Mouse (Mus musculus): ENCODE data around the gene Gas2.

Gas2 gene

DNA sequence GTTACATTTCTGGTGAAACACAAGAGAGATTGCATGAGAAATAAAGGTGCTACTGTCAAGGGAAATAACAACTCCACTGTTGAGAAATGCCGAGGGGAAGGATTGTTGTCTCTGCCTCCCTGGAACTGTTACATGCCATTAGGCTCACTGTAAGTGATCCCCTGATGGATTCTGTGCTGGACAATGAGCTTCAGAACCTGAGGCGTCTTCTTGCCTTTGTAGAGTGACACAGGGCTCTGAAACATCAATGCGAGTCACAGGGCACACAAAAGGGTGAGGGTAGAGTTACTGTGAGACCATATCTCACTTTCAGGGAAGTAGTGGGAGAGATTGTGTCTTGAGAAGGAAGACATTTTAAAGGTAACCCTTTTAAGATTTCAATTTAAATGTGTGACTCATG is 23.5 kb downstream of the Gas2 start:
- no peak for DNase-seq (ENCODE audit: low spot score)

GRCm38 (mm10) chr7:51887678-51888567 is 26.1 kb downstream of the Gas2 start:
- DNase-seq (ENCODE audit: low spot score) = no peak

- no peak for DNase-seq (ENCODE audit: low spot score)
These were observed 27.8 kb downstream of the Gas2 start for GRCm38 (mm10) chr7:51889601-51890000.

- DNase-seq (ENCODE audit: low spot score) = no peak
These were observed 30.6 kb downstream of the Gas2 start for GRCm38 (mm10) chr7:51892224-51892965.

DNA sequence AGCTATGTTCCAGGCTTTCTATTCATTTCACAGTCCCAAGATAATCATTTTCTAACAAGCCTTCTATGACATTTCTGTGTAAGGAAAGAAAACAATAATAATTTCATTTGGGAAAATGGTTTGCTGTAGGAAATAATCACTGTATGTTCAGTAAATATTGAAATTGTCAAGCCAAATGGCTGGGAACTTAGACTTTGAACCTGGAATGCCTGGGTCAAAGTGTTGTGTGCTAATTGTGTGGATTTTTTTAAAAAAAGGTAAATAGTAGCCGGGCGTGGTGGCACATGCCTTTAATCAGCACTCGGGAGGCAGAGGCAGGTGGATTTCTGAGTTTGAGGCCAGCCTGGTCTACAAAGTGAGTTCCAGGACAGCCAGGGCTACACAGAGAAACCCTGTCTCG is 31.2 kb downstream of the Gas2 start:
- no peak for DNase-seq (ENCODE audit: low spot score)

- no peak for DNase-seq (ENCODE audit: low spot score)
These were observed 32.5 kb downstream of the Gas2 start for GRCm38 (mm10) chr7:51894133-51894801.

- no peak for DNase-seq (ENCODE audit: low spot score)
These were observed 33.1 kb downstream of the Gas2 start for GRCm38 (mm10) chr7:51894939-51895338.

DNA sequence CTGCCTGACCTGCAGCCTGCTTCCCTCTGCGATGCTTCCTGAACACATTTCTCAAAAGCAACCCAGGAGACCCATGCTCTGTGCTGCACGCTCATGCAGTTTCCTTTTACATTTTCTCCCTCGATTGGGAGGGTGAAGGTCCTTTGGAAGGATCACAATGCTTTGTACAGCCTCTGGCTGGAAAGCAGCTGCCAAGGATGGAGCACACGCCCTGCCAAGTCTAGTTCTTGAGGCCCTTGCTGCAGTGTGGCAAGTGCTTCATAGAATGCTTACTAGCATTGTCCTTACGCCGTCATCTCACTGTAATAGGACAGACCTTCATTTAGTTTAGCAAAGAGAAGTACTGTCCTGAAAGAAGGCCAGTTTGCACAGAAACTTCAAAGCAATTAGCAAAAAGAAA is 37.3 kb downstream of the Gas2 start:
- no peak for DNase-seq (ENCODE audit: low spot score)

DNA sequence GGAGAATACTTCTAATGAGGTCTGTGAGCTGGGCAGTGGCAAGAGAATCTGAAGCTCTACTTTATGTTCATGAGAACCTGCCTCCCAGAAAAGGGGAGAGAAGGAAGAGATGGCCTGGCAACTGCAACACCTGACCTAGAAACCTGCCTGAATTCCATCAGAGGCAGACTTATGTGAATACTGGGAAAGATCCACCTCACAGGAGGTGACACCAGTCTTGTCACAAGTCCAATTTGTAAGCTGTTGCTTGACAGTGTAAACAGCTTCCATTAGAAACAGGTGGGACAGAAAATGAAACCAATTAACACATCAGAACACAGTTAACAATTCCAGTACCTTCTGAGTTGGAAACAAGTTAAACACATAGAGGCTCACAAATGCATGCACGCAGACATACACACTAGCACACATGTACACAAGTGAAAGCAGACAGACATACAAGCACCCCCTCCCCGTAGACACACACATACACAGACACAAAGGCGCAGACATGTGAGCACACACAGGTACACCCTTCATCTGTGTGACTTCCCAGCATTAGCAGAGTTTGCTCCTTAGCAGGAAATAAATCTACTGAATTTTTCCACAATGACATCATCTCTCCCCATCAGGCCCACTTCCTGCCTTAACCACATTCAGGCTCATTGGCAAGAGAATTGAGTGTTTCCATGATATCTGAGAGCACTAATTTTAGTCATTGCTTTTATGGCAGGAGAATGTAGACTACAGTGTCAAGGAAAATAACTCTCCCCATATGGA is 51.7 kb downstream of the Gas2 start:
- no peak for DNase-seq (ENCODE audit: low spot score)

DNA sequence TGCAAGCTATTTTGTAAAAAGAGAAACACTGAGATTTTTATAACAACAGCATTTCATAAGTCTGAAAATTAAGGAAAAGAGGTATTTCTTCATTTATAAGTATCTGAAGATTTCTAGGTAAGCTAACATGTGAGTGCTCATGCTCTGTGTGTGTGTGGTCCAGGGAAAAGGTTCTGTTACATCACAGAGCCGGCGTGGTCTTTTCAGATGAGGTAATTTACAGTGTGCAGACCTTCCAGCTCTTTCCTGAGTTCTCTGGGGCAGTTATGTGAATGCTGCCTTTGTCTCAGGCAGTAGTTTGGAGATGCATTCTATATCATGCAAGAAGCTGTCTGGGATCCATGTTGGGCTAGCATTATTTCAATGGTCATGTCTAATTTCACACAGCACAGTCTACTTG is 52.3 kb downstream of the Gas2 start:
- DNase-seq (ENCODE audit: low spot score) = no peak

DNA sequence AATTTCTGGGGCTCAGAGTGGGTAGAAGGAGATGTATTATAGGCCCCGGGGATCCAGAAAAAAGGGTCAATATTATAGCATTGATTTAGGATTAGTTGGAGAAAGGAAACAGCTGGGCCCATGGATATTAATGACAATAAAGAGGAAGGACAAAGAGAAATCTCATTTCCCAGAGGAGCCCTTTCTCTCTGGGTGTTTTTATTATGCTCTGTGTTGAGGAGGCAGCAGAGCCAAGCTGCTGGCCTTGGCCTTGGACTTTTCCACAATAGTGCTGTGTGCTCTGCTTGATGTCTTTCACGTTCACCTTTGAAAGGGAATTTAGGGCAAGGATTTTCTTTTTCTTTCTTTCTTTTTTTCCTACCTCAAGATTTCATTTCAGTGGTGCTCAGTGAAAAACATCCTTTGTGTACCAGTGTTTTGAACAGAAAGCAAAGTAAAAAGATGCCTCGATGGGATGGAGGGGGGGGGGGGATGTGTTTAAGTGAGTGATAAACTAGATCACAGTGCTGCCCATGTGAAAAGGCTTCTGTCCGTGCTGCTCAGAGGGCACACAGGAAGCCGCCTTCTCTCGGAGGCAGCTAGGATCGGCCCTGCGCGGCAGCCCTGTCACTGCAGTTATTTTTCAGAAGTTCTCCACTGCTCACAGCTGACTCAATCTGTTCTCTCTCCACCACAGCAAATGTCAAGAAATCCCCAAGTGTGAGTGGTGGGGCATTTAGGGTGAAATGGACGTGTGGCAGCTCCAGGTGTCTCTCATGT is 67.1 kb downstream of the Gas2 start:
- DNase-seq (ENCODE audit: low spot score) = no peak

DNA sequence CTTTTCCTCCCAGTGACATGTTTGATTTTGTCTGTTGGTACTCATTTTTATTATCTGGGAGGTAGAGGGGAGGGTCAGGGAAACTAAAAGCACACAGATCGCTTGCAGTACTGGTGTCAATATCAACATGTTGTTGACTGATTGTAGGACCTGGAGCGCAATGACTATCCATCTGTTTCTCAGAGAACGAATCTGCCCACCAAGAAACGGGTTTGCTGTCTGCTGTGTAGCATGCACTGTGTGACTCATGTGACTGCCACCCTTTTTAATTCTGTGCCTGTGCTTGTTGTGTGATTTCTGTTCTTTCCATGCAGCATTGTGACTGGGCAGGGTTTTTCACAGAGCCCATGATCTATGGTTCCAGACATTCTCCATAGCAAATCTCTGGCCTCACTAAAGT is 69.4 kb downstream of the Gas2 start:
- no peak for DNase-seq (ENCODE audit: low spot score)

- DNase-seq (ENCODE audit: low spot score) = no peak
These were observed 75.5 kb downstream of the Gas2 start for GRCm38 (mm10) chr7:51937337-51937736.

- DNase-seq (ENCODE audit: low spot score) = no peak
These were observed 78.6 kb downstream of the Gas2 start for GRCm38 (mm10) chr7:51940461-51940860.

DNA sequence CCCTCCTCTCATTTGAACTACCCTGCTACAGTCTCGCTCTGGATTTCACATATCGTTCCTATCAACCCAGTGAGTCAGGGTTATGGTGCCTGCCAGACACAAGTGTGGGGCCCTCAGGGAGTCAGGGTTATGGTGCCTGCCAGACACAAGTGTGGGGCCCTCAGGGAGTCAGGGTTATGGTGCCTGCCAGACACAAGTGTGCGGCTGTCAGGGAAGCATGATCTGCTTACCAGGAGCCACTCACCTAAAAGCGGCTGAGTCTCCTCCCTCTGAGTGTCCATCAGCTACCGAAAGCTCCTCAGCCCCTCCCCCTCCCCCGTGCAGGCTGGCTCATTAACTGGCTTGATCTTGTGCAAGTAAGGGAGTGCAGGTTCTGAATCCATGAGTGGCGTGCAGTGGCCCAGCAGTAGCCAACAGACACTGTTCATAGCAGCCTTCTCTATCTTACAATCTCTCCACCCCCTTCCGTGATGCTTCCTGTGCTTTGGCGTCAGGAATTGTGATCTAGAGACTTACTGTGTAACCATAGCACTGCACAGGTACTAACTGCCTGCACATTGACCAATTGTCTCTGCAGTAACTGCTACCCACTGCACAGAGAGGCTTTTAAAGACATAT is 93.7 kb downstream of the Gas2 start:
- DNase-seq (ENCODE audit: low spot score) = no peak

- no peak for DNase-seq (ENCODE audit: low spot score)
These were observed 96.0 kb downstream of the Gas2 start for GRCm38 (mm10) chr7:51957766-51958165.

GRCm38 (mm10) chr7:51960698-51961374 is 99.0 kb downstream of the Gas2 start:
- no peak for DNase-seq (ENCODE audit: low spot score)

DNA sequence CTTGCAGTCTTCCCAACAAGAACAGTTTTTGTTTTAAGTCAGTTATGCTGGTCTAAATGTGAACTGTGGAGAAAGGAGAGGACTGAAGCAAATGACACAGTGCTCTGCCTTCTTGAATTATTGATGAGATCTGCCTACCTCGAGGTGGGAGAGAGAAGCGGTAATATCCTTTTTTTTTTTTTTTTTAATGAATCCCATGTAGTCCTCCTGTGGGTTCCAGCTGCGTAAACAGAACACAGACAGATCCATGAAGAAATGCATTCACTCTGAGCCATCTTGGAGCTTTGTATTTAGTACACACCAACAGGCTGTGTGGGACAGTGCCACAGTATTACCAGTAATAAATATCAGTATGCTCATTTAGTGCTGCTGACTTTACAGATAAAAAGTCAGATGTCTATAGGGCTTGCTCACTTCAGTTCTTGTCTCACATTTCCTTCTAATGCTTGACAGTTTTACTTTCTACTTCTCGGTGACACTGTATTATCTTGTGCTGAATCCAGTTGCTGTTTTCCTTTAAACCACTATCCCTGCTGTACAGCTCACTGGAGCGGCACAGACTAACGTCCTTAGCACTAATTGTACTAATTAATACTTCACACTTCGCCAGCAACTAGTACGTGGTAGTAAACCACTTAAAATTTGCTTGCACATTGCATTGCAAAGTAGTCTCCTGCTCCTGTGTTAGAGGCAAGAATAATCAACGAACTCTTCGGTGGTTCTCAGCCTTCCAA is 100.6 kb downstream of the Gas2 start:
- no peak for DNase-seq (ENCODE audit: low spot score)

- no peak for DNase-seq (ENCODE audit: low spot score)
These were observed 102.9 kb downstream of the Gas2 start for GRCm38 (mm10) chr7:51964681-51965080.

DNA sequence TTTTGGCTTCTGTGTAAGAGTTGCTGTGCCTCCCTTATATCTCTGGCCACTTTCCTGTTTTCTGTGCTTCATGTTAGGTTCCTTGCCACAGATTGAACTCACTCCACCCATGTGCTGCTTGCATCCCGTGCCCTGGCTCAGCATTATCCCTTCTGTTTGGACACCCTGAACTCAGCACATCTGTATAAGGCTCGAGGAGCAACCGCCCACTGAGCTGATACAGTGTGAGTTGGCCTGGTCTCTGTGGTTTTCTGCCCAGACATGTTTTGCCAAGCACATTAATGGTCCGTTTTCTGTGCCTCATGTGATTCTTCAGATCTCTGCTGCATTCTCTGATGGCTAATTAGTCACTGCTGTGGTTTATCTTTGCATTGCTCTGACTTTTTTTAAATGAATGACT is 105.8 kb downstream of the Gas2 start:
- DNase-seq (ENCODE audit: low spot score) = no peak
